Mouse (Mus musculus) MEL (cell line): ENCODE measurements around the gene Txndc15. TPM values are rescaled to one million over a fixed set of nuclear protein-coding genes. Genes with fewer than 3 reads are reported as not detected.

ENCODE experiments used
- DNase-seq: peaks from one replicate; pipeline ENCODE4 v3.0.0; 2011; ENCODE audit warnings: low read depth, low spot score
- H3K27ac ChIP-seq: 2 replicates; pipeline ENCODE4 v1.5.1; 2012; ENCODE audit warnings: low read depth, mild to moderate bottlenecking, control low read depth, low read length, moderate library complexity; ENCODE audit not compliant: control insufficient read depth
- H3K27me3 ChIP-seq, 2 experiments: fragments of 150-350 bp in 1 of 2; sonication (generic) in 1 of 2; 2 replicates each; pipeline ENCODE4 v1.6.1; 2012; ENCODE audit warnings: low read length in 2 of 2, mild to moderate bottlenecking in 2 of 2, improper control_type of control experiment in 1 of 2, moderate library complexity in 1 of 2; ENCODE audit not compliant: insufficient read depth in 2 of 2, control insufficient read depth in 1 of 2
- H3K36me3 ChIP-seq, 2 experiments: 2 replicates each; pipeline ENCODE4 v1.6.1; 2012 to 2014; ENCODE audit warnings: low read length in 2 of 2, improper control_type of control experiment in 1 of 2, inconsistent platforms in 1 of 2, mild to moderate bottlenecking in 1 of 2; ENCODE audit not compliant: insufficient read depth in 2 of 2, control insufficient read depth in 1 of 2
- H3K4me1 ChIP-seq, 2 experiments: fragments of 150-350 bp in 1 of 2; sonication (generic) in 1 of 2; 2 replicates each; pipeline ENCODE4 v1.6.1; 2012; ENCODE audit warnings: low read length in 2 of 2, improper control_type of control experiment in 1 of 2, mild to moderate bottlenecking in 1 of 2; ENCODE audit not compliant: insufficient read depth in 2 of 2, control insufficient read depth in 1 of 2
- H3K4me3 ChIP-seq, 2 experiments: fragments of 150-350 bp in 1 of 2; sonication (generic) in 1 of 2; 2 replicates each; pipeline ENCODE4 v1.5.1; 2012; ENCODE audit warnings: low read depth in 2 of 2, low read length in 2 of 2, mild to moderate bottlenecking in 2 of 2, moderate library complexity in 2 of 2, control low read depth in 1 of 2, improper control_type of control experiment in 1 of 2; ENCODE audit not compliant: control insufficient read depth in 1 of 2, insufficient read depth in 1 of 2
- H3K79me2 ChIP-seq: 2 replicates; pipeline ENCODE4 v1.6.1; 2012; ENCODE audit warnings: mild to moderate bottlenecking, low read length, moderate library complexity; ENCODE audit not compliant: control insufficient read depth, poor library complexity, insufficient read depth
- H3K9ac ChIP-seq: 2 replicates; pipeline ENCODE4 v1.6.1; 2012; ENCODE audit warnings: low read depth, mild to moderate bottlenecking, control low read depth, low read length, moderate library complexity; ENCODE audit not compliant: control insufficient read depth, poor library complexity, severe bottlenecking
- H3K9me3 ChIP-seq: fragments of 150-350 bp; sonication (generic); replicated peaks from 2 replicates; pipeline ENCODE4 v1.6.1; 2012; ENCODE audit warnings: mild to moderate bottlenecking, low read length, improper control_type of control experiment, moderate library complexity; ENCODE audit not compliant: insufficient read depth
- BHLHE40 ChIP-seq: IDR thresholded peaks from 2 replicates; pipeline ENCODE4 v1.6.1; 2012; ENCODE audit warnings: low read depth, mild to moderate bottlenecking, inconsistent platforms, low read length, improper control_type of control experiment, borderline replicate concordance
- CHD1 ChIP-seq: IDR thresholded peaks from 2 replicates; pipeline ENCODE4 v1.6.1; 2012; ENCODE audit warnings: low read depth, mild to moderate bottlenecking, inconsistent platforms, low read length, improper control_type of control experiment
- EP300 ChIP-seq, 2 experiments: IDR thresholded peaks; 2 replicates each; pipeline ENCODE4 v1.6.1; 2011; ENCODE audit warnings: improper control_type of control experiment in 2 of 2, low read length in 2 of 2, low read depth in 1 of 2, mild to moderate bottlenecking in 1 of 2
- ETS1 ChIP-seq: IDR thresholded peaks from 2 replicates; pipeline ENCODE4 v1.6.1; 2012; ENCODE audit warnings: low read depth, mild to moderate bottlenecking, inconsistent platforms, low read length, improper control_type of control experiment, moderate library complexity
- GABPA ChIP-seq: IDR thresholded peaks from 2 replicates; pipeline ENCODE4 v1.6.1; 2012; ENCODE audit warnings: low read depth, mild to moderate bottlenecking, inconsistent platforms, low read length, improper control_type of control experiment, moderate library complexity
- GATA1 ChIP-seq: IDR thresholded peaks from 2 replicates; pipeline ENCODE4 v1.6.1; 2011; ENCODE audit warnings: low read depth, low read length, improper control_type of control experiment
- HCFC1 ChIP-seq: IDR thresholded peaks from 2 replicates; pipeline ENCODE4 v1.6.1; 2012; ENCODE audit warnings: low read depth, mild to moderate bottlenecking, inconsistent platforms, low read length, improper control_type of control experiment, moderate library complexity
- JUND ChIP-seq: IDR thresholded peaks from 2 replicates; pipeline ENCODE4 v1.6.1; 2011; ENCODE audit warnings: low read depth, mild to moderate bottlenecking, improper control_type of control experiment, low read length
- MXI1 ChIP-seq: IDR thresholded peaks from 2 replicates; pipeline ENCODE4 v1.6.1; 2011; ENCODE audit warnings: mild to moderate bottlenecking, low read depth, low read length, improper control_type of control experiment
- MYB ChIP-seq: IDR thresholded peaks from 2 replicates; pipeline ENCODE4 v1.6.1; 2011; ENCODE audit warnings: mild to moderate bottlenecking, low read depth, low read length, improper control_type of control experiment
- MYC ChIP-seq: IDR thresholded peaks from 2 replicates; pipeline ENCODE4 v1.6.1; 2011; ENCODE audit warnings: low read depth, mild to moderate bottlenecking, low read length, improper control_type of control experiment, moderate library complexity
- NELFE ChIP-seq: IDR thresholded peaks from 2 replicates; pipeline ENCODE4 v1.6.1; 2011; ENCODE audit warnings: low read depth, low read length, improper control_type of control experiment
- NRF1 ChIP-seq: IDR thresholded peaks from 2 replicates; pipeline ENCODE4 v1.6.1; 2014; ENCODE audit warnings: low read depth, mild to moderate bottlenecking, inconsistent platforms, low read length, improper control_type of control experiment, moderate library complexity; ENCODE audit not compliant: poor library complexity, insufficient read depth, severe bottlenecking
- POLR2A ChIP-seq, 2 experiments: IDR thresholded peaks; 2 replicates each; pipeline ENCODE4 v1.6.1; 2011 to 2012; ENCODE audit warnings: low read length in 2 of 2, mild to moderate bottlenecking in 2 of 2, control low read depth in 1 of 2, improper control_type of control experiment in 1 of 2, low read depth in 1 of 2, moderate library complexity in 1 of 2; ENCODE audit not compliant: control insufficient read depth in 1 of 2, insufficient read depth in 1 of 2, poor library complexity in 1 of 2
- POLR2AphosphoS5 ChIP-seq: IDR thresholded peaks from 2 replicates; pipeline ENCODE4 v1.6.1; 2012; ENCODE audit warnings: low read depth, borderline replicate concordance, mild to moderate bottlenecking, inconsistent platforms, low read length, moderate library complexity, mixed read lengths
- RAD21 ChIP-seq: IDR thresholded peaks from 2 replicates; pipeline ENCODE4 v1.6.1; 2011; ENCODE audit warnings: mild to moderate bottlenecking, low read depth, low read length, improper control_type of control experiment
- SIN3A ChIP-seq: IDR thresholded peaks from 2 replicates; pipeline ENCODE4 v1.6.1; 2012; ENCODE audit warnings: low read length, improper control_type of control experiment, inconsistent platforms
- SMC3 ChIP-seq: IDR thresholded peaks from 2 replicates; pipeline ENCODE4 v1.6.1; 2011; ENCODE audit warnings: low read depth, low read length, improper control_type of control experiment
- TAL1 ChIP-seq: IDR thresholded peaks from 2 replicates; pipeline ENCODE4 v1.6.1; 2012; ENCODE audit warnings: mild to moderate bottlenecking, inconsistent platforms, low read length, moderate library complexity, mixed read lengths
- TBP ChIP-seq: IDR thresholded peaks from 2 replicates; pipeline ENCODE4 v1.8.0; 2011; ENCODE audit warnings: low read depth, low read length, improper control_type of control experiment
- UBTF ChIP-seq: IDR thresholded peaks from 2 replicates; pipeline ENCODE4 v1.6.1; 2012; ENCODE audit warnings: low read depth, mild to moderate bottlenecking, inconsistent platforms, low read length, improper control_type of control experiment, moderate library complexity, borderline replicate concordance; ENCODE audit not compliant: insufficient read depth
- USF1 ChIP-seq: IDR thresholded peaks from 2 replicates; pipeline ENCODE4 v1.6.1; 2014; ENCODE audit warnings: low read depth, mild to moderate bottlenecking, inconsistent platforms, low read length, improper control_type of control experiment, moderate library complexity
- ZC3H11A ChIP-seq: IDR thresholded peaks from 2 replicates; pipeline ENCODE4 v1.6.1; 2012; ENCODE audit warnings: low read depth, mild to moderate bottlenecking, inconsistent platforms, low read length, improper control_type of control experiment
- ZMIZ1 ChIP-seq: IDR thresholded peaks from 2 replicates; pipeline ENCODE4 v1.6.1; 2012; ENCODE audit warnings: low read depth, mild to moderate bottlenecking, inconsistent platforms, low read length, improper control_type of control experiment, moderate library complexity
- ZNF384 ChIP-seq: IDR thresholded peaks from 2 replicates; pipeline ENCODE4 v1.6.1; 2012; ENCODE audit warnings: low read depth, mild to moderate bottlenecking, inconsistent platforms, low read length, improper control_type of control experiment
- polyA plus RNA-seq, 2 experiments: library from polyadenylated mRNA; stranded (reverse) in 1 of 2; unstranded in 1 of 2; fragments of >175 nt in 1 of 2; fragments of >200 nt in 1 of 2; gene quantifications; 2 replicates each; pipeline versions ENCODE4 v1.2.1 to v1.2.4; 2012; ENCODE audit warnings: low replicate concordance in 2 of 2, low read depth in 1 of 2; ENCODE audit not compliant: insufficient read length in 2 of 2, insufficient read depth in 1 of 2, missing spikeins in 1 of 2
- total RNA-seq: library from RNA; depleted of rRNA; stranded (reverse); fragments of 300-350 nt; gene quantifications from 2 replicates; pipeline ENCODE4 v1.2.3, GENCODE M21; 2012

The Txndc15 gene
- total and polyA plus RNA-seq, 3 experiments: 31.5 to 43.0 TPM; not detected in 1

- H3K36me3 ChIP-seq: no peaks in the 10 kb centered on the region
- no peaks in the 10 kb centered on the region for H3K27me3 ChIP-seq
- DNase-seq: no peak
- H3K27ac ChIP-seq: no peak overlapping the region
- TF ChIP-seq ZC3H11A: no peak
- no peak for TF ChIP-seq EP300 (IDR thresholded peaks at IDR 0.05; ENCODE audit: low read depth in 1 of 2, low read length in 2 of 2)
- TF ChIP-seq SIN3A: no peak
- no peak for TF ChIP-seq POLR2A (IDR thresholded peaks at IDR 0.05; ENCODE audit: control insufficient read depth in 1 of 2, insufficient read depth in 1 of 2, low read depth in 1 of 2, low read length in 2 of 2, poor library complexity in 1 of 2)
- no peak for TF ChIP-seq USF1
- no peak for TF ChIP-seq NRF1
- TF ChIP-seq MYB: no peak
- no peak for TF ChIP-seq MXI1
- no peak for TF ChIP-seq TAL1
- TF ChIP-seq MYC: no peak
- no peak for TF ChIP-seq JUND
- TF ChIP-seq ZNF384: no peak
- no peak for TF ChIP-seq UBTF
- no peak for TF ChIP-seq ETS1
- H3K79me2 ChIP-seq: no peaks in the 10 kb centered on the region
- no peaks in the 10 kb centered on the region for H3K9me3 ChIP-seq
- no peak overlapping the region for H3K9ac ChIP-seq
- no peak overlapping the region for H3K4me3 ChIP-seq
- H3K4me1 ChIP-seq: no peaks in the 10 kb centered on the region
These were observed 59.9 kb downstream of the Txndc15 start for GRCm38 (mm10) chr13:55774352-55774751.

- Histone ChIP-seq H3K27me3 (no peaks in the 10 kb centered on the region), H3K4me3 (no peak overlapping the region), H3K9me3 (no peaks in the 10 kb centered on the region), H3K36me3 (no peaks in the 10 kb centered on the region), H3K79me2 (no peaks in the 10 kb centered on the region), H3K9ac (no peak overlapping the region), H3K4me1 (no peaks in the 10 kb centered on the region), H3K27ac (no peak overlapping the region)
- no peak for DNase-seq
- TF ChIP-seq POLR2AphosphoS5 (no peak), RAD21 (no peak), ZMIZ1 (no peak), HCFC1 (no peak), CHD1 (no peak), NELFE (no peak), GABPA (no peak), SIN3A (no peak), ZC3H11A (no peak), USF1 (no peak), BHLHE40 (no peak), EP300 (IDR thresholded peaks at IDR 0.05; ENCODE audit: low read depth in 1 of 2, low read length in 2 of 2) (no peak), TBP (no peak), MYC (no peak), MXI1 (no peak), UBTF (no peak), MYB (no peak), GATA1 (no peak), SMC3 (no peak)
These were observed 60.6 kb downstream of the Txndc15 start for GRCm38 (mm10) chr13:55775056-55775455.
